Mouse (Mus musculus) stomach, embryonic 16.5 days (tissue): ENCODE data around the gene Pdpr. TPM values are rescaled to one million over a fixed set of nuclear protein-coding genes. Genes with fewer than 3 reads are reported as not detected.
"Not testable (repeated sequence)": the region's sequence is repeated elsewhere in the genome, so short reads cannot be mapped to it uniquely, and the experiment has no call there.

Source experiments
- ATAC-seq: fragments of 200-750 bp; cut with Nextera tagmentation; 2 replicates; pipeline ENCODE4 v1.8.0; 2017; ENCODE audit warnings: moderate number of reproducible peaks, moderate TSS enrichment; ENCODE audit not compliant: insufficient read depth, low FRiP score
- H3K27ac ChIP-seq: fragments of 300-500 bp; sonication (generic); 2 replicates; pipeline ENCODE4 v1.5.1; 2014; ENCODE audit warnings: low read length
- H3K27me3 ChIP-seq: fragments of 300-500 bp; sonication (generic); 2 replicates; pipeline ENCODE4 v1.6.1; 2014; ENCODE audit warnings: low read length, control low read depth, mixed read lengths; ENCODE audit not compliant: control insufficient read depth, insufficient read depth
- H3K36me3 ChIP-seq: fragments of 300-500 bp; sonication (generic); 2 replicates; pipeline ENCODE4 v1.6.1; 2014; ENCODE audit warnings: low read length; ENCODE audit not compliant: control insufficient read depth, insufficient read depth
- H3K4me1 ChIP-seq: fragments of 300-500 bp; sonication (generic); 2 replicates; pipeline ENCODE4 v1.6.1; 2014; ENCODE audit warnings: low read length, control low read depth, mixed read lengths; ENCODE audit not compliant: control insufficient read depth, insufficient read depth
- H3K4me2 ChIP-seq: fragments of 300-500 bp; sonication (generic); 2 replicates; pipeline ENCODE4 v1.6.1; 2014; ENCODE audit warnings: low read depth, low read length, mixed read lengths
- H3K4me3 ChIP-seq: fragments of 300-500 bp; sonication (generic); replicated peaks from 2 replicates; pipeline ENCODE4 v1.5.1; 2014; ENCODE audit warnings: mild to moderate bottlenecking, low read length
- H3K9ac ChIP-seq: fragments of 300-500 bp; sonication (generic); 2 replicates; pipeline ENCODE4 v1.6.1; 2014; ENCODE audit warnings: low read length
- H3K9me3 ChIP-seq: fragments of 300-500 bp; sonication (generic); replicated peaks from 2 replicates; pipeline ENCODE4 v1.6.1; 2016; ENCODE audit warnings: low read length, control low read depth; ENCODE audit not compliant: control insufficient read depth
- WGBS: fragments of 180-500 bp; shearing (Covaris S2); extraction: QIAGEN DNeasy Blood & Tissue Kit; methylation state at CpG from one replicate; pipeline ENCODE4 v1.1.7; 2014; 5-methylcytosine and 5-hydroxymethylcytosine counted together
- polyA plus RNA-seq: library from polyadenylated mRNA; unstranded; fragments of >200 nt; fragmentation: Nextera tagmentation; extraction: Ambion mirVana; gene quantifications from 2 replicates; pipeline ENCODE4 v1.2.1, GENCODE M21; 2015

Pdpr gene
- polyA plus RNA-seq, 1 experiment from 2014 or later: 9.7 TPM

GRCm38 (mm10) chr8:111079861-111080271, 14.6 kb upstream of the Pdpr start:
- Histone ChIP-seq H3K4me3 (no peak overlapping the region), H3K9me3 (no peaks in the 10 kb centered on the region), H3K9ac (no peak overlapping the region), H3K36me3 (no peaks in the 10 kb centered on the region), H3K27ac (no peak overlapping the region), H3K4me1 (no peaks in the 10 kb centered on the region), H3K4me2 (no peak overlapping the region), H3K27me3 (no peaks in the 10 kb centered on the region)
- 30% methylated on average over 6 of the region's 6 CpGs for WGBS
- no peak for ATAC-seq

DNA sequence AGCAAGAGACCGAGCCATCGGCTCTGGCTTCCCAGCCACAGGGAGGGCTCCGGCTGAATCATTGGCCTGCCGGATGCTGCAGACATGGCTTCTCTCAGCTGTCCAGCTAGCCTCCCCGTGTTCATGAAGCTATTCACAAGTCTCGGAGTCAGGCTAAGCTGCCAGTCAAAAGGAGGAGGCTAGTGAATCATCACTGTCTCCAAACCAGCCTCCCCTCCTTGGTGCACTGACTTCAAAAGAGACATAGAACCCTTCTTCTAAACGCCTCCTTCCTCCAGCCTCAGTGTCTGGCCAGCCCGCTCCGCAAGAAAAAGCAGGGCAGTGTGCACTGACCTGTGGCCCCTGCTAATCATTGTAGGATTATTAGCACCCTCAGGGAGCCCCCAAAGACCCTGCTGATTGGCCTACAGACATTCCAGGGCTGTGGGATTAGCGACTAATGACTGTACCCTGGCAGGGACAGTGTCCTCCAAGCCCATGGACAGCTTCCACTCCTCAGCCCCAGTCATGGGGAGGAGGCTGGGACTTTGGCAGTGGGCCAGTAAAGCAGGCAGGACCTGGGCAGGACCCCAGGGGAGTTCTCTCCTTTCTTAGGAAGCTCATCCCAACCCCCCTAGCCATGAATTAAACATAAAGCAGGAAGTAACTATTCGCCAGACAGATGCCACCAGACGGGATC, 12.7 kb upstream of the Pdpr start:
- no peaks in the 10 kb centered on the region for H3K9me3 ChIP-seq
- H3K27ac ChIP-seq: no peak overlapping the region
- no peak overlapping the region for H3K4me2 ChIP-seq
- H3K4me1 ChIP-seq: no peaks in the 10 kb centered on the region
- H3K36me3 ChIP-seq: no peaks in the 10 kb centered on the region
- H3K9ac ChIP-seq: no peak overlapping the region
- WGBS: 58% methylated on average over 12 of the region's 12 CpGs
- ATAC-seq: no peak
- H3K4me3 ChIP-seq: no peak overlapping the region
- no peaks in the 10 kb centered on the region for H3K27me3 ChIP-seq

- not testable (repeated sequence) for H3K4me2 ChIP-seq, H3K36me3 ChIP-seq, ATAC-seq, H3K9me3 ChIP-seq, H3K27me3 ChIP-seq, H3K27ac ChIP-seq, H3K4me1 ChIP-seq, H3K4me3 ChIP-seq, H3K9ac ChIP-seq
- 84% methylated on average over 5 of the region's 5 CpGs for WGBS
These were observed 10.5 kb upstream of the Pdpr start for GRCm38 (mm10) chr8:111083936-111084335.

DNA sequence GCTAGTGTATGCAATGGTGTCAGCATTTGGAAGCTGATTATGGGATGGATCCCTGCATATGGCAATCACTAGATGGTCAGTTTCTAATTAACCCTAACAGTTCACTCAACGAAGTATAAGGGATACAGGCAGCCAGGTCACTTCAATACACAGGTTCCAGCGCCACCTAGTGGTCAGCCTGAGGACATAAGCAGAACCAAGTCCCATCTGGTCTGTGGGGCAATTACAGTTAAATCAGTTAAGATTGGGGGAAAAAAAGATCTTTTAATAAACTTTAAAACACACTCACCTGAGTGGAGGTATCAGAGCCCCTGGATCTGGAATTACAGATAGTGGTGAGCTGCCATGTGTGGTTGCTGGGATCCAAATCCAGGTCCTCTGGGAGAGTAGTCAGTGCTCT, 4.3 kb upstream of the Pdpr start:
- Histone ChIP-seq H3K27me3 (no peaks in the 10 kb centered on the region), H3K4me1 (no peaks in the 10 kb centered on the region), H3K9ac (no peak overlapping the region), H3K27ac (no peak overlapping the region), H3K4me3 (no peak overlapping the region), H3K36me3 (no peaks in the 10 kb centered on the region), H3K4me2 (no peak overlapping the region), H3K9me3 (no peaks in the 10 kb centered on the region)
- no peak for ATAC-seq
- 0% methylated on average over 2 of the region's 2 CpGs for WGBS

GRCm38 (mm10) chr8:111091706-111092105, 2.7 kb upstream of the Pdpr start:
- Histone ChIP-seq H3K36me3 (no peaks in the 10 kb centered on the region), H3K9ac (no peak overlapping the region), H3K4me1 (peaks cover 5% of the 10 kb centered on the region), H3K4me2 (no peak overlapping the region), H3K27me3 (no peaks in the 10 kb centered on the region), H3K27ac (no peak overlapping the region), H3K9me3 (no peaks in the 10 kb centered on the region), H3K4me3 (no peak overlapping the region)
- WGBS: 78% methylated on average over 7 of the region's 7 CpGs
- ATAC-seq: no peak

DNA sequence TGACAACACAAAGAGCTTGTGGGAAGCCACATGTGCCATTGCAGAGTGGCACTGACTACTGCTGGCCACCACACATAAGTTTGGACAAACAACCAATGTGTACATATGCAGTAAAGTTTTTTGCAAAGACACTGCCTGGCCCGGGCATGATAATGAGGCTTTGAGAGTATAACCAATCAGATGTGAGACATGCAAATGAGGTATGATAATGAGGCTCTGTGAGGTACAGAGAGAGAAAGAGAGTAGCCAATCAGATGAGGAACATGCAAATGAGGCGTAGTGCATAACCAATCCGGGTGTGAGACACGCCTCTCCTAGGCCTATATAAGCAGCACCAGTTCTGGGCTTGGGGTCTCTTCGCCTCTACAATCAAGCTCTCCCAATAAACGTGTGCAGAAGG, 2.1 kb upstream of the Pdpr start, which contains the start of gene Clec18a:
Gene Clec18a, minus strand, starts transcription at position 101 of the 400 bp plus-strand sequence.
- H3K9me3 ChIP-seq, H3K36me3 ChIP-seq, H3K27me3 ChIP-seq, H3K4me3 ChIP-seq, H3K4me1 ChIP-seq, H3K27ac ChIP-seq, ATAC-seq, H3K9ac ChIP-seq, H3K4me2 ChIP-seq: not testable (repeated sequence)
- WGBS: 93% methylated on average over 5 of the region's 6 CpGs

DNA sequence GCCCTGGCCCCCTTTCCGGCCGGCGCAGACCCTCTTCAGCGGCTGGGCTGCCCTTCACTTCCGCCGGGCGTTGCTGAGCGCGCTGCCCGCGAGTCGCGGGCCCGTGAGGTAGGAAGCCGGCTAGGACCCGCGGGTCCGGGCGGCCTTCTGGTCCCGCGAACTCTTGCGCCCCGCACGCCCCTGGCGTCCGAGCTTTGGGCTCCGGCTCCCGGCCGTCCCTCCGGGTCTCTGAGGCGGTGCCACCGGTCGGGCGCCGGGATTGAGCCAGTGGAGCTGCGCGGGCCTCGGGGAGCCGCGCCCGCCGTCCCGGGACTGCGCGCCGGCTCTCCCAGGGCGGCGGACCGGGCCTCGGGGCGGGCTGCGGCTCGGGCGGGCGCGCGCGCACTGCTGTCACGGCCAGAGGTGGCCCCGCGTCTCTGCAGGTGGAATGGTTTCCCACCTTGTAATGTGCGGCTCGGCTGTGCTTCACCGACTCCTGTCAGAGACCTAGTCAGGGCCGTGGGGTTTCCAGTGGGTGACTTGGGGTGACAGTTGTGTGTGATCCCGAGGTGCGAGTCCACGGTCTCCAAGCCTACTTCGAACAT, 381 bp downstream of the Pdpr start:
- Histone ChIP-seq H3K9ac (peak overlapping the region; percentile 74), H3K4me2 (peak overlapping the region; percentile 71), H3K4me3 (peak overlapping the region; percentile 69)
- WGBS: under 1% methylated on average over 55 of the region's 69 CpGs
- H3K27me3 ChIP-seq, H3K4me1 ChIP-seq, H3K36me3 ChIP-seq, H3K9me3 ChIP-seq, H3K27ac ChIP-seq: not testable (repeated sequence)
- peak; percentile 66; the same call in 1 of the 2 replicates for ATAC-seq

DNA sequence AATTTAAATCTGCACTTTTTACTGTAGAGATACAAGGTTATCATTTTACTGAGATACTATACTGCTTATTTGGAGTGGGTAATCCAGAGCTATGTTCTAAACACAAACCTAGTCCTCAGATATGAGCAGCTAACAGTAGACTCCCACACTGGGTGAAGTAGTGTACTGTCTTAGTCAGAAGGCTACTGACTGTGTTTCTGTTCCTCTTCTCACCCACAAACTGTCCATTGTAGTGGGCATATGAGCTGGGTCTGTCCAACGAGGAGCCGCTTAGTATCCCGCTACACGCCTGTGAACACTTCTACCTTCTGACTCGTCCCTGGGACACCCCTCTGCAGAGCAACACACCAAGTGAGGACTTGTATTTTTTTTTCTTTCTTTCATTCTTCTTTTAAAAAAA, 20.5 kb downstream of the Pdpr start:
- no peaks in the 10 kb centered on the region for H3K9me3 ChIP-seq
- no peaks in the 10 kb centered on the region for H3K27me3 ChIP-seq
- H3K9ac ChIP-seq: no peak overlapping the region
- H3K27ac ChIP-seq: no peak overlapping the region
- no peak overlapping the region for H3K4me2 ChIP-seq
- no peaks in the 10 kb centered on the region for H3K4me1 ChIP-seq
- 93% methylated on average over 5 of the region's 5 CpGs for WGBS
- H3K36me3 ChIP-seq: 0 out of 2 replicates have a peak, but pooled peaks cover 11% of the 10 kb centered on the region
- H3K4me3 ChIP-seq: no peak overlapping the region
- no peak for ATAC-seq

- no peak overlapping the region for H3K27ac ChIP-seq
- no peak for ATAC-seq
- no peak overlapping the region for H3K4me2 ChIP-seq
- H3K9ac ChIP-seq: no peak overlapping the region
- 97% methylated on average over 3 of the region's 3 CpGs for WGBS
- no peaks in the 10 kb centered on the region for H3K27me3 ChIP-seq
- peaks cover 19% of the 10 kb centered on the region; the same call in 1 of the 2 replicates for H3K36me3 ChIP-seq
- H3K4me1 ChIP-seq: no peaks in the 10 kb centered on the region
- H3K4me3 ChIP-seq: no peak overlapping the region
- no peaks in the 10 kb centered on the region for H3K9me3 ChIP-seq
These were observed 25.1 kb downstream of the Pdpr start for GRCm38 (mm10) chr8:111119481-111119880.
